Mouse (Mus musculus): ENCODE measurements around the gene Fam107b. TPM values are rescaled to one million over a fixed set of nuclear protein-coding genes. Genes with fewer than 3 reads are reported as not detected.
"Not testable (repeated sequence)": the region's sequence is repeated elsewhere in the genome, so short reads cannot be mapped to it uniquely, and the experiment has no call there.

Fam107b gene
- polyA plus RNA-seq, 1 experiment = 25.9 TPM

- no peaks in the 10 kb centered on the region for H3K36me3 ChIP-seq (ENCODE audit: control insufficient read depth, insufficient read depth, low read length)
- no peak overlapping the region for H3K4me3 ChIP-seq (ENCODE audit: extremely low read depth, insufficient read depth, insufficient read length)
- no peaks in the 10 kb centered on the region for H3K4me1 ChIP-seq (ENCODE audit: control insufficient read depth, insufficient read depth, insufficient read length)
- TF ChIP-seq POLR2A (IDR thresholded peaks at IDR 0.05; ENCODE audit: low read depth, low read length) = no peak
- no peak for TF ChIP-seq CTCF (IDR thresholded peaks at IDR 0.05; ENCODE audit: extremely low read depth, insufficient read depth, insufficient read length, insufficient replicate concordance)
- no peaks in the 10 kb centered on the region for H3K27me3 ChIP-seq (ENCODE audit: control insufficient read depth, insufficient read depth, low read length)
- H3K27ac ChIP-seq (ENCODE audit: insufficient read depth, low read length) = no peak overlapping the region
- no peak for DNase-seq (ENCODE audit: low read depth in 1 of 2, low spot score in 2 of 2)
- 94% methylated on average over 2 of the region's 2 CpGs for WGBS
These were observed 122.5 kb downstream of the Fam107b start for GRCm38 (mm10) chr2:3692833-3693232.

DNA sequence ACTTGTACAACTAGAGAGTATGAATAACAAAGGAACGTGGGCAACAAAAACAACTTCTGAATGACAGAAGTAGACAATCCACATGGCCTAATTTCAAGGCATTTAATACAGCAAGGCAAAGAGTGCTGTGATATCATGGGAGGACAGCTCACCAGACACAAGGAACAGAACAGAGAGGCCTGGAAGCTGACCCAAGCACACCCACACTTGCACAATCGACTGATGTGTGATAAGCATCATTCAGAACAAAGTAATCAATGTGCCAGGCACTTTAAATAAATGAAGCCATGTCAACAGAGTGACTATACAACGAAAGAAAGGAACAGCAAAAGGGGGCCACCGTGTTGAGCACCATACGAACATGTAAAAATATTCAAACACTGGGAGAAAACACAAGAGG, 125.6 kb downstream of the Fam107b start:
- no peaks in the 10 kb centered on the region for H3K4me1 ChIP-seq (ENCODE audit: control insufficient read depth, insufficient read depth, insufficient read length)
- H3K27me3 ChIP-seq (ENCODE audit: control insufficient read depth, insufficient read depth, low read length) = no peaks in the 10 kb centered on the region
- no peak overlapping the region for H3K4me3 ChIP-seq (ENCODE audit: extremely low read depth, insufficient read depth, insufficient read length)
- no peak for TF ChIP-seq CTCF (IDR thresholded peaks at IDR 0.05; ENCODE audit: extremely low read depth, insufficient read depth, insufficient read length, insufficient replicate concordance)
- no peak for TF ChIP-seq POLR2A (IDR thresholded peaks at IDR 0.05; ENCODE audit: low read depth, low read length)
- WGBS = 93% methylated on average over 5 of the region's 5 CpGs
- no peaks in the 10 kb centered on the region for H3K36me3 ChIP-seq (ENCODE audit: control insufficient read depth, insufficient read depth, low read length)
- no peak overlapping the region for H3K27ac ChIP-seq (ENCODE audit: insufficient read depth, low read length)
- no peak for DNase-seq (ENCODE audit: low read depth in 1 of 2, low spot score in 2 of 2)

DNA sequence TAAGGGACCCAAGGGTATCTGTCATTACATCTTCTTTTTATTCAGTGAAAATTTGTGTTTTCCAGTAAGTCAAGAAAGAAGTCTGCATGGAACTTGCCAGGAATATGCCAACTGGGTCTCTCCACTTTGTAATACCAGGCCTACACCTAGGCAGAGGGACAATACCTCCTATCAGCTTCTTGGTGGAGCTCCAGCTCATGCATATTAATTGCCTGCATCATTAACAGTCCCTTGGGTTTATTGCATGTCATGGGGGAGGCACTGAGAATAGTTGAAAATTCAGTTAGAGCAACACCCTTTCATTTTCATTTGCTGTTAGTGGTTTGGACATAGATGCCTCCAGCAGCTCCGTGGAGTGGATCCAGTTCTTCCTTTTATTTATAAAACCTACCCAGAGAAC, 130.1 kb downstream of the Fam107b start:
- Histone ChIP-seq H3K27me3 (ENCODE audit: control insufficient read depth, insufficient read depth, low read length) (no peaks in the 10 kb centered on the region), H3K27ac (ENCODE audit: insufficient read depth, low read length) (no peak overlapping the region), H3K4me1 (ENCODE audit: control insufficient read depth, insufficient read depth, insufficient read length) (peaks cover 5% of the 10 kb centered on the region; the same call in 1 of the 2 replicates), H3K4me3 (ENCODE audit: extremely low read depth, insufficient read depth, insufficient read length) (no peak overlapping the region), H3K36me3 (ENCODE audit: control insufficient read depth, insufficient read depth, low read length) (no peaks in the 10 kb centered on the region)
- WGBS = 18% methylated on average over 1 of the region's 1 CpGs
- no peak for DNase-seq (ENCODE audit: low read depth in 1 of 2, low spot score in 2 of 2)
- TF ChIP-seq POLR2A (IDR thresholded peaks at IDR 0.05; ENCODE audit: low read depth, low read length) (no peak), CTCF (IDR thresholded peaks at IDR 0.05; ENCODE audit: extremely low read depth, insufficient read depth, insufficient read length, insufficient replicate concordance) (no peak)

GRCm38 (mm10) chr2:3702640-3703190, 132.4 kb downstream of the Fam107b start:
- DNase-seq (ENCODE audit: low read depth in 1 of 2, low spot score in 2 of 2) = no peak
- Histone ChIP-seq H3K27me3 (ENCODE audit: control insufficient read depth, insufficient read depth, low read length) (no peaks in the 10 kb centered on the region), H3K36me3 (ENCODE audit: control insufficient read depth, insufficient read depth, low read length) (no peaks in the 10 kb centered on the region), H3K27ac (ENCODE audit: insufficient read depth, low read length) (no peak overlapping the region), H3K4me3 (ENCODE audit: extremely low read depth, insufficient read depth, insufficient read length) (no peak overlapping the region), H3K4me1 (ENCODE audit: control insufficient read depth, insufficient read depth, insufficient read length) (peaks cover 7% of the 10 kb centered on the region; the same call in 1 of the 2 replicates)
- WGBS = 83% methylated on average over 7 of the region's 7 CpGs
- TF ChIP-seq POLR2A (IDR thresholded peaks at IDR 0.05; ENCODE audit: low read depth, low read length) (no peak), CTCF (IDR thresholded peaks at IDR 0.05; ENCODE audit: extremely low read depth, insufficient read depth, insufficient read length, insufficient replicate concordance) (no peak)

DNA sequence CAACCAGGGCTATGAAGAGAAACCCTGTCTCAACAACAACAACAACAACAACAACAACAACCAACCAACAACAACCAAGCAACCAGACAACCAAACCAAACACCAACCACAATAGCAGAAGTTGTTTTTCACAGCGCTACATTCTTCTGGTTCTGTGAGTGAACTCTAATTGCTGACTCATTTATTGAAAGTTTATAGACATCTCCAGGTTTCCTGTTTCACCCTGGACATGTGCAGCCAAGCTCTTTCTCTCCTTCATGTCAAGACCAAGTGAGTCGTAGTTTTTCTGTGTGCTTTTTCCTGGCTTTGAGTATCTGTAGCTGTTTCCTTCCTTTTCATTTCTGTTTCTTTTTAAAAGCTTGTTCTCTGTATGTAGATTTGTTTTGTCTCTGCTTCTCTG, 133.5 kb downstream of the Fam107b start:
- Histone ChIP-seq H3K4me1 (ENCODE audit: control insufficient read depth, insufficient read depth, insufficient read length) (peaks cover 7% of the 10 kb centered on the region; the same call in 1 of the 2 replicates), H3K27me3 (ENCODE audit: control insufficient read depth, insufficient read depth, low read length) (no peaks in the 10 kb centered on the region), H3K36me3 (ENCODE audit: control insufficient read depth, insufficient read depth, low read length) (no peaks in the 10 kb centered on the region), H3K27ac (ENCODE audit: insufficient read depth, low read length) (no peak overlapping the region), H3K4me3 (ENCODE audit: extremely low read depth, insufficient read depth, insufficient read length) (no peak overlapping the region)
- TF ChIP-seq POLR2A (IDR thresholded peaks at IDR 0.05; ENCODE audit: low read depth, low read length) = no peak
- no peak for TF ChIP-seq CTCF (IDR thresholded peaks at IDR 0.05; ENCODE audit: extremely low read depth, insufficient read depth, insufficient read length, insufficient replicate concordance)
- WGBS = 22% methylated on average over 2 of the region's 2 CpGs
- DNase-seq (ENCODE audit: low read depth in 1 of 2, low spot score in 2 of 2) = no peak

DNA sequence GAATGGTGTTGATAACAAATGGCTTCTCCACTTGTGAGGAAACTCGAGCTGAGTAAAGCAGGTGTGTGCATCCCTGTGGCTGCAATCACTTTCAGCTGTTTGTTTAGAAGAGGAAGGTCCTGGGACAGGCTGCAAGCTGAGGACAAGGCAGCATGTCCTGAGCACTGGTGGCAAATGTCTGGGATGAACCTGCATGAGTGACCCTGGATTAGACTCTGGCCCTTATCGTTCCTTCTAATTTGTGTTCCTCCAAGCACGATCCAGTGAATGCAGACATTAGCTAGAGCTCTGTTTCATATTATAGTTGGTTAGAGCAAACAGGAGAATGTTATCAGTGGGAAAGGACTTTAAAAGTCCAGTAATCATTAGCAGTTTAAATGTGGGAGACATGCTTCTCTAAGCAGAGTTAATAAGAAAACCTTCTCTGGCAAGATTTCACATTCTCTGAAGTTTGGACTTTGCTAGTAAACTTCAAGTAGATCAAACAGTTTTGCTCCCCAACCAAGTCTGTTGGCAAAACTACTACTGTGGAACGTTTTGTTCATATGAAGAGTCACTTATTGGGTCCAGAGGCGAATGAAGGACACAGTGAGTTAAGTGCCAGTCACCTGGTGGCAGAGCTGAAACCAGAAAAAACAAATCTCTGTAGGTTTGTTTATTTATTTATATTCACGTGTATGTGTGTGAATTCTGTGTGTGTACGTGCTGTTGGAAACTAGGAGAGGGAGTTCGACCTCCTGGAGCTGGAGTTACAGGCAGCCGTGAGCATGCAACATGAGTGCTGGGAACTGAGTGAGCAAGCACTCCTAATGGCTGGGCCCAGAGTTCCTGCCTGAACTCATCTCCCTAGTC, 134.2 kb downstream of the Fam107b start:
- H3K27ac ChIP-seq (ENCODE audit: insufficient read depth, low read length) = no peak overlapping the region
- no peak for DNase-seq (ENCODE audit: low read depth in 1 of 2, low spot score in 2 of 2)
- WGBS = 77% methylated on average over 9 of the region's 9 CpGs
- H3K4me1 ChIP-seq (ENCODE audit: control insufficient read depth, insufficient read depth, insufficient read length) = peaks cover 7% of the 10 kb centered on the region; the same call in 1 of the 2 replicates
- TF ChIP-seq POLR2A (IDR thresholded peaks at IDR 0.05; ENCODE audit: low read depth, low read length) = no peak
- no peak for TF ChIP-seq CTCF (IDR thresholded peaks at IDR 0.05; ENCODE audit: extremely low read depth, insufficient read depth, insufficient read length, insufficient replicate concordance)
- H3K27me3 ChIP-seq (ENCODE audit: control insufficient read depth, insufficient read depth, low read length) = no peaks in the 10 kb centered on the region
- no peak overlapping the region for H3K4me3 ChIP-seq (ENCODE audit: extremely low read depth, insufficient read depth, insufficient read length)
- H3K36me3 ChIP-seq (ENCODE audit: control insufficient read depth, insufficient read depth, low read length) = no peaks in the 10 kb centered on the region

DNA sequence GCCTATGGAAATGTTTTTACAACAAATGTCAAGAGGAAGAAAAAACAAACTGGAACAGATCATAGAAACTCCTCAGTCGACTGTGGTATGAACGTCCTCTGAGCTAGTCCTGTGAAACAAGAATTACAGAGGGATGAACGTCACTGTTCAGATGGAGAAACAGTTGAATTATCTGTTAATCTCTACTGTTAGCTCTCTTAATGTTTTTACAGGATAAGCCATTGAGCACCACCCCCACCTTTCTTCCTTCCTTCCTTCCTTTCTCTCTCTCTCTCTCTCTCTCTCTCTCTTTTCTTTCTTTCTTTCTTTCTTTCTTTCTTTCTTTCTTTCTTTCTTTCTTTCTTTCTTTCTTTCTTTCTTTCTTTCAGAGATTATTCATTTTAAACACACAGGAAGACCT, 135.0 kb downstream of the Fam107b start:
- not testable (repeated sequence) for H3K27me3 ChIP-seq (ENCODE audit: control insufficient read depth, insufficient read depth, low read length); H3K27ac ChIP-seq (ENCODE audit: insufficient read depth, low read length); H3K4me1 ChIP-seq (ENCODE audit: control insufficient read depth, insufficient read depth, insufficient read length); H3K36me3 ChIP-seq (ENCODE audit: control insufficient read depth, insufficient read depth, low read length); H3K4me3 ChIP-seq (ENCODE audit: extremely low read depth, insufficient read depth, insufficient read length); DNase-seq (ENCODE audit: low read depth in 1 of 2, low spot score in 2 of 2)
- 30% methylated on average over 3 of the region's 3 CpGs for WGBS
